Mouse (Mus musculus) duodenum, adult 2 months (tissue): ENCODE data around the gene Gtse1. TPM values are rescaled to one million over a fixed set of nuclear protein-coding genes. Genes with fewer than 3 reads are reported as not detected.

Source experiments
- polyA plus RNA-seq: library from polyadenylated mRNA; depleted of rRNA; stranded (reverse); fragments of >200 nt; gene quantifications from 2 replicates; pipeline ENCODE4 v1.2.3, GENCODE M21; 2012; ENCODE audit warnings: low replicate concordance; rRNA removed

The Gtse1 gene
- polyA plus RNA-seq, result 6.2 and 7.7 TPM in 2 replicates

DNA sequence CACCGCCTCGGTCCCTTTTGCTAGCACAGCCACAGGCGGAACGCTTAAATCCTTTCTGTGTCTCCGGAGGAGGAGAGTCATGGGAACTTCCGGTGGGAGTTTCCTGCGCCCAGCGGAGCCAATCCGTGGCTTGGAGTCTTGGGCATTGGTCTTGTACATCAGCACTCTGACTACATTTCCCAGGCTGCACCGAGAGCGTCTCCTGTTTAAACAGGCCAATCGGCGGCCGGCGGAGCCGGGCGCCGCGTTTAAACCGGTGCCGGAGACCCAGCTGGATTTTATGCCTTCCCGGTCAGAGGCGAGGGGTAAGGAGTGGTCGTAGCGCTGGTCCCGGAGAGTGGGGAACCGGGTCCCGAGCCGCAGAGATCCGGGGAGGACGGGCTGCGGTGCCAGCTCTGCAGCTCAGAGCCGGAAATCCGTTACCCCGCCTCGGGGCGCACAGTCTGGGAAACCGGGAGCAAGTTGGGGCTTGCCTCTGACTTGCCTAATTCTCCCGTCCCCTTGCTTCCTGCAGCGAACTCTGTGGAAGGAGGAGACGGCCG is at the start of gene Gtse1:
Gene Gtse1, plus strand, starts transcription at position 256 of the 542 bp plus-strand sequence.

GRCm38 (mm10) chr15:85811535-85812277 is 47.8 kb upstream of the Gtse1 start, which contains the start of gene Cdpf1:
TSS of gene Cdpf1 (minus strand) at chr15:85811697.

GRCm38 (mm10) chr15:85821203-85822010 is 38.1 kb upstream of the Gtse1 start, which contains the start of gene Pkdrej:
TSS of gene Pkdrej (minus strand) at chr15:85821734.

GRCm38 (mm10) chr15:85831954-85832590 is 27.5 kb upstream of the Gtse1 start, which contains the start of gene Ttc38:
TSS of gene Ttc38 (plus strand) at chr15:85832306.

GRCm38 (mm10) chr15:85878848-85879497 is 19.4 kb downstream of the Gtse1 start, which contains the start of gene Trmu:
TSS of gene Trmu (plus strand) at chr15:85879312.

Other genes starting within 250 kb of the Gtse1 start
- 3.8 and 8.9 TPM in 2 replicates for gene Ppara, start 124.8 kb upstream of the Gtse1 start, polyA plus RNA-seq
- 40.1 and 40.5 TPM in 2 replicates for gene Cdpf1, start 48.0 kb upstream of the Gtse1 start, polyA plus RNA-seq
- 0.05 and 0.08 TPM in 2 replicates for gene Pkdrej, start 38.0 kb upstream of the Gtse1 start, polyA plus RNA-seq
- 6.5 and 7.1 TPM in 2 replicates for gene Ttc38, start 27.4 kb upstream of the Gtse1 start, polyA plus RNA-seq
- gene Trmu, start 19.6 kb downstream of the Gtse1 start, polyA plus RNA-seq, result 7.7 and 9.3 TPM in 2 replicates
- 0.97 and 4.5 TPM in 2 replicates for gene Celsr1, start 174.0 kb downstream of the Gtse1 start, polyA plus RNA-seq
- gene Gramd4, start 197.9 kb downstream of the Gtse1 start, polyA plus RNA-seq, result 17.1 and 19.5 TPM in 2 replicates